Mouse (Mus musculus): ENCODE measurements at regions not wholly inside any gene's neighbourhood (a gene's known extent, or its start where the extent isn't known, plus 50 kb on each side); places are given as distances from the start of the nearest gene placed in this dataset.

DNA sequence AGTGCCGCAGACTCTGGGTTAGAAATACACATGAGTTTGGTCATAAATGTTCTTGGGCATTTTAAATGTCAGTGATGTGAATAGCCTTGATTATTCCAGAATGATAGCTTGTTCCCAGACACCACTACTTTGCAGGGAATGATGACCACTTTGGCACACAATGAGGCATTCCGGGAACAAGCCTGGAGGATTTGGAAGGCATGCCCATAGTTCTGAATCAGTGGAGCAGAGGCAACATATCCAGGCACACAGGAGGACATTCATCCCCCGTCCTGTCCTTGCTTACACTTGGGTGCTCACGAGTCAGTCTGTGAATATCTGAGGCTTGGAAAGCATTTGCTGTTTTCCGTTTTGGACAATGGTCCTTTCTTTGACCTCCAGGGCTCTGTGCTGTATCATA lies 158.1 kb upstream of the Gm5148 start:
- no peak for DNase-seq (ENCODE audit: low read depth, low spot score)
- no peak for TF ChIP-seq ZNF384 (IDR thresholded peaks at IDR 0.05; ENCODE audit: low read depth, low read length)
- no peak for TF ChIP-seq ELF1 (IDR thresholded peaks at IDR 0.05; ENCODE audit: low read depth, low read length)
- TF ChIP-seq HCFC1 (IDR thresholded peaks at IDR 0.05; ENCODE audit: low read depth, low read length), result no peak
- TF ChIP-seq ZKSCAN1 (IDR thresholded peaks at IDR 0.05; ENCODE audit: low read depth, low read length), result no peak
- TF ChIP-seq RCOR1 (IDR thresholded peaks at IDR 0.05; ENCODE audit: low read depth, low read length), result no peak
- no peak for TF ChIP-seq BHLHE40 (IDR thresholded peaks at IDR 0.05; ENCODE audit: borderline replicate concordance, low read depth, low read length)
- no peak for TF ChIP-seq RAD21 (IDR thresholded peaks at IDR 0.05; ENCODE audit: low read depth, low read length)
- TF ChIP-seq POLR2AphosphoS2 (IDR thresholded peaks at IDR 0.05; ENCODE audit: low read length), result no peak
- no peak for TF ChIP-seq POLR2A (IDR thresholded peaks at IDR 0.05; ENCODE audit: control insufficient read depth in 1 of 2, insufficient read depth in 1 of 2, low read depth in 1 of 2, low read length in 2 of 2, poor library complexity in 1 of 2)
- TF ChIP-seq USF2 (IDR thresholded peaks at IDR 0.05; ENCODE audit: borderline replicate concordance in 1 of 2, insufficient read depth in 1 of 2, low read depth in 1 of 2, low read length in 2 of 2), result no peak
- no peak for TF ChIP-seq MAZ (IDR thresholded peaks at IDR 0.05; ENCODE audit: low read depth, low read length)
- no peak for TF ChIP-seq CHD2 (IDR thresholded peaks at IDR 0.05; ENCODE audit: low read length)
- no peak for TF ChIP-seq ZC3H11A (IDR thresholded peaks at IDR 0.05; ENCODE audit: low read depth, low read length)
- no peak for TF ChIP-seq GABPA (IDR thresholded peaks at IDR 0.05; ENCODE audit: low read depth, low read length)
- TF ChIP-seq MEF2A (IDR thresholded peaks at IDR 0.05; ENCODE audit: extremely low read depth, insufficient replicate concordance, low read depth, low read length, poor library complexity, severe bottlenecking), result no peak
- no peak for TF ChIP-seq USF1 (IDR thresholded peaks at IDR 0.05; ENCODE audit: low read depth, low read length)
- no peak for TF ChIP-seq TBP (IDR thresholded peaks at IDR 0.05; ENCODE audit: low read depth, low read length)
- TF ChIP-seq CTCF (IDR thresholded peaks at IDR 0.05 in 2 of 3, conservative IDR thresholded peaks at IDR 0.05 in 1 of 3; ENCODE audit: control insufficient read depth in 1 of 3, insufficient read depth in 1 of 3, low read depth in 2 of 3, low read length in 3 of 3, poor library complexity in 1 of 3, severe bottlenecking in 1 of 3), result no peak
- TF ChIP-seq GATA1 (IDR thresholded peaks at IDR 0.05; ENCODE audit: low read depth, low read length), result no peak

GRCm38 (mm10) chr3:37881016-37881415 lies 156.7 kb upstream of the Gm5148 start:
- Histone ChIP-seq H3K9ac (ENCODE audit: control insufficient read depth, low read depth, low read length, poor library complexity, severe bottlenecking) (no peak overlapping the region), H3K4me3 (ENCODE audit: control insufficient read depth in 1 of 2, insufficient read depth in 1 of 2, low read depth in 2 of 2, low read length in 2 of 2) (no peak overlapping the region), H3K79me2 (ENCODE audit: control insufficient read depth, insufficient read depth, low read length, poor library complexity) (no peaks in the 10 kb centered on the region), H3K4me1 (ENCODE audit: control insufficient read depth in 1 of 2, insufficient read depth in 2 of 2, low read length in 2 of 2) (no peaks in the 10 kb centered on the region), H3K9me3 (replicated peaks; ENCODE audit: insufficient read depth, low read length) (no peaks in the 10 kb centered on the region), H3K27me3 (ENCODE audit: control insufficient read depth in 1 of 2, insufficient read depth in 2 of 2, low read length in 2 of 2) (no peaks in the 10 kb centered on the region; a peak in 1 of 4 replicates), H3K36me3 (ENCODE audit: control insufficient read depth in 1 of 2, insufficient read depth in 2 of 2, low read length in 2 of 2) (no peaks in the 10 kb centered on the region), H3K27ac (ENCODE audit: control insufficient read depth, low read depth, low read length) (no peak overlapping the region)
- TF ChIP-seq NELFE (IDR thresholded peaks at IDR 0.05; ENCODE audit: low read depth, low read length) (no peak), TAL1 (IDR thresholded peaks at IDR 0.05; ENCODE audit: low read length) (no peak), ZNF384 (IDR thresholded peaks at IDR 0.05; ENCODE audit: low read depth, low read length) (no peak)
- DNase-seq (ENCODE audit: low read depth, low spot score), result no peak

More for the DNA sequence above, 158.1 kb upstream of the Gm5148 start:
- Histone ChIP-seq H3K27ac (ENCODE audit: control insufficient read depth, low read depth, low read length) (no peak overlapping the region), H3K4me1 (ENCODE audit: control insufficient read depth in 1 of 2, insufficient read depth in 2 of 2, low read length in 2 of 2) (no peaks in the 10 kb centered on the region), H3K9me3 (replicated peaks; ENCODE audit: insufficient read depth, low read length) (no peaks in the 10 kb centered on the region), H3K4me3 (ENCODE audit: control insufficient read depth in 1 of 2, insufficient read depth in 1 of 2, low read depth in 2 of 2, low read length in 2 of 2) (no peak overlapping the region), H3K36me3 (ENCODE audit: control insufficient read depth in 1 of 2, insufficient read depth in 2 of 2, low read length in 2 of 2) (no peaks in the 10 kb centered on the region), H3K9ac (ENCODE audit: control insufficient read depth, low read depth, low read length, poor library complexity, severe bottlenecking) (no peak overlapping the region), H3K79me2 (ENCODE audit: control insufficient read depth, insufficient read depth, low read length, poor library complexity) (no peaks in the 10 kb centered on the region), H3K27me3 (ENCODE audit: control insufficient read depth in 1 of 2, insufficient read depth in 2 of 2, low read length in 2 of 2) (no peaks in the 10 kb centered on the region; a peak in 1 of 4 replicates)
